Mouse (Mus musculus): ENCODE results near the gene Cd44. TPM values are rescaled to one million over a fixed set of nuclear protein-coding genes. Genes with fewer than 3 reads are reported as not detected.

The Cd44 gene
- total RNA-seq, 2 experiments from 2014 or later = 35.6 to 86.8 TPM

DNA sequence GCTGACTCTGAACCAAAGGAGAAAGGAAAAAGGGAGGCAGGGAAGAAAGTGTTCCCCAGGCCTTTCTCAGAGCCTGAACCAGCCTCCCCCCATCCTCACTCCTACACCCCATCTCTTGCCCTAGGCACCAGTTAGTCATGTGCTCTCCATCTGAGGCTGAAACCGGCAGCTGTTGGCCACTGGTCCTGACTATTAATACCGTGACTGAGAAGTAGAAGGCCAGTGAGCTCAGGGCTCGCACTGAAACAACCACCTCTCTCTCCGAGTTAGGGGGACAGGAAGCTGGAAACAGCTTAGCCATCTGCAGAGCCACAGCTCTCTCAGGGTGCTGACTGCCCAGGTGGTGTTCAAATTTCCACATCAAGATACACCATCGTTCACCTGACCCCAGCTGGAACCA is 13.2 kb upstream of the Cd44 start:
- DNase-seq (ENCODE audit: low spot score in 2 of 2) = no peak

DNA sequence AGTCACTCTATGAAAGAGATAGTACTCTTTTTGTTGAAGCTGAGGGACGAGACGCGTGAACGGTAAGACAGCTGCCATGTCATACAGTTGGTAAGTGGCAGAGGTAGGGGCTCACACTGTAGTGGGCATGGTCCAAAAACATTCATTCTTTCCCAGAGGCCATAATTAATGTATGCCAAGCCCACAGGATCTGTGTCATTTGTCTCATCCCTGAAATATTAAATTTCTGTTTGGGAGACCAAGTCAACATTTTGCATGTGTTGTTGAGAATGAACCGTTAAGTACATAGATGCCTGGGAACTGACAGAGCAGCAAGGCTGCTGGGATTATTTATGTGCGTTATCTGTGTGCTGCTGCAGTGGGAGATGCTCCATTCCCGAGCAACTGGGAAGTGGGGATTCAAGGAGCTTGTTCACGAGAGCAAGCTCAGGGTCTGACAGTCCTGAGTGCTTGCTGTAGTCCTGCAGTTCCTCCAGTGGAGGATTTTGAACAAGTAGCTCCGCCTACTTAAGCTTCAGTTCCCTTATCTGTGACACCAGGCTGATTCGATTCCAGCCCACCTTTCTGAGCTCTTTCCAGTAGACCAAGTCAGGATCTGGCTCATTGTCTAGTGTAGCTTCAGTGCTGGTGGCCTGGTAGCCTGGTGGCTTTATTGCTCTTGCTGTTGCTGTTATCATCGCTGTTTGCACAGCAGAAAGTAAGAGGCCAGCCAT is 12.5 kb upstream of the Cd44 start:
- no peak for DNase-seq (ENCODE audit: low spot score in 2 of 2)

DNA sequence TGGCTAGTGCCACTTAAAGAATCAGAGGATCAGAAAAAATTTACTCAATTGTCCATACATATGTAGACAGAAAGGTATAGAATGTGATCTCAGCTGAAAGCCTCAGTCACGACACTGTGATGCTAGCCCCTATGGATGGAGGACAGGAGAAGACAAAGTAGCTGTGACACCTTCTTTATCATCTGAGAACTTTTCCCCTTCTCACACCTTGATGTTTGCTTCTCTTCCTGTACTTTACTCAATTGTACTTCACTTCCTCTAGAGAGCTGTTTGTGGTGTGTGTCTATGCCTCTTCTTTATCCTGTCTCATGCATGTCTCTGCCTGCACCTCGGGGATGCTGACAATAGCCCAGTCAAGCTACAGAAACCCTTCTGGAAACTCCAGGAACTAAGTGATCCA is 11.5 kb upstream of the Cd44 start:
- no peak for DNase-seq (ENCODE audit: low spot score in 2 of 2)

DNA sequence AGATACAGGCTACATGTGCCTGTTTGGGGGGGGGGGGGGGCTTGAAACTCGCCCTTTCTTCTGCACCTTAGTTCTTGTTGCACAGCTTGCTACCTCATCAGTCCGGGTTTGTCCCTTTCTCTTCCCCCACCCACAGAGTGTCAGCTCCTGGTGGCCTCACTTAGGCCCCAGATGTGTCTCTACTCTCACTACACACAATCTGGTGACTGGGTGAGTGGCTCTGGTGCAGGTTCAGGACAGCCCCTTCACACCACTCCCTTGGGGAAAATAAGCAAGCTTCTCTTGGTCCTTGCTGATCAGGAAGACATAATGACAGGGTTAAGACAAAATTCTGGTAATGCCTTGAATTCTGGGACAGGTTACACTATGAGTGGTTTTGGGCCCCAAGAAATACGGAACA is 11.0 kb upstream of the Cd44 start:
- DNase-seq (ENCODE audit: low spot score in 2 of 2) = no peak

DNA sequence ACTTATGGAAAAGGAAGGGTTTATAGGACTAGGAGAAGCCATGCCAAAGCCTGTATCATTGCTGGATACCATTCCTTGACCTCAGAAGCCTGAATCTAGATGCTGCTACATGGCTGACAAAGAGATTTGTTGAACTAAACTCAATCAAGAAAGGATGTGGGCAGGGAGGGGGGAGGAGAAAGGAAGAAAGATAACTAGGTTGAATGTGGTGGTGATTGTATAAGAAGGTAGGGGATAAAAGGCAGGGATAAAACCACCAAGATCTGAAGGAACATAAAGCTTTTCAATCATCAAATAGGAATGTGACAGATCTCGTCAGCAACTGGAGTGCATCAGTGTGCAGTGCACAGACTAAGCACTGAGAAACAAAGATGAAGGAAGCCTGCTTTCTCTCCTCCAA is 7.9 kb upstream of the Cd44 start:
- DNase-seq (ENCODE audit: low spot score in 2 of 2) = no peak

DNA sequence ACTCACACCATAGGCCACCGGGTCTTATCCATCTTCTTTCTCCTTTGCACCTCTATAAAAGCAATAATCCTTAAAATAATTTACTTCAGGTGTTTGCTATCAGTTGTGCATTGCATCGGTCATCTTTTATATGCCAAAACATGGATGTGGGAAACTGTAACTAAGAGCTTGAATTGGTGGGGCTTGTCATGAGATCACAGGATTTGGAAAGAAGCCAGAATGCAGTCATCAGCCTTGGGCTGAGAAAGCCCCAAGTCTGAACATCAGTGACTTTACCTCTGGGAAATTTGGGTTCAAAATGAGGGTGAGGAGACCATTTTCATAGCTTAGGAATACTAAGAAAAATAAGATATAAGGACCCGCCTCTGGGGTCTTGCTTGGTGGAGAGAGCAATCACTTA is 4.1 kb upstream of the Cd44 start:
- DNase-seq (ENCODE audit: low spot score in 2 of 2) = no peak

DNA sequence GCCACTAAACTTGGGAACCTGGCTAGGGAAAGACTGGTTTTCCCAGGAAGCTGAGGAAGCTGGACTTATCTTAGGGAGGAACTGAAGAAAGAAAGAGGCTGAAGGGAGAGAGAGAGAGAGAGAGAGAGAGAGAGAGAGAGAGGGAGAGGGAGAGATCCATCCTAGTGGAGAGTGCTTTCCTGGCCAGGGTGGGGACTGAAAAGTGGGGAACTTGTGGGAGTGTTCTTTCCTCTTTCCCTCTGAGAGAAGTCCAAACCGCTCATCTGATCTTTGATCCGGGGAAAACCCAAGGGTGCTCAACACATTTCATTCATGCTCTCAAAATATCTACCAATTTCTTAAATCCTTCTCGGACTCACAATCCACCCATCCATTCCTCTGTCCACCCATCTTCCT is 361 bp upstream of the Cd44 start:
- DNase-seq (ENCODE audit: low spot score in 2 of 2) = no peak

DNA sequence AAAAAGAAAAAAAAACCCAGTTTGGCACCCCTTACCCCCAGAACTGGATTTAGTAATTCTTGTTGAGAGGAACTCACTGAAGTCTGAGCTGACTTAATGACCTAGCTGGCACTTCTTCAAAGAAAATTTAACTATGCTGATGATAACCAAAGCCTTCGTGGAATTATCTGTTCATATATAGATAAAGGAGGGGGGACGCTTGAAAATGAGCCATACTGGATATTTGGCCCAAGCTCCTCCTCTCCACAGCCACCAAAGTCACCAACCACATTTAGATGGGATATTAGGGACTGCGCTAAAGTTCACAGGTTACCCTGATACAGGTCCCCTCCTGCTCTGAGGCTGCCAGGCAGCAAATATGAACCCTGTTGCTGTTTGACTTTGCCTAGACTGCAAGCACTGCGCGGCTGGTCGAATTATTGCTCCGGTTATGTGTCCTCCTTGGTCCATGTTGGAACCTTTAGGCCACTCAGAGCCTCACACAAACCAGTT is 1.2 kb downstream of the Cd44 start:
- DNase-seq (ENCODE audit: low spot score in 2 of 2) = no peak

DNA sequence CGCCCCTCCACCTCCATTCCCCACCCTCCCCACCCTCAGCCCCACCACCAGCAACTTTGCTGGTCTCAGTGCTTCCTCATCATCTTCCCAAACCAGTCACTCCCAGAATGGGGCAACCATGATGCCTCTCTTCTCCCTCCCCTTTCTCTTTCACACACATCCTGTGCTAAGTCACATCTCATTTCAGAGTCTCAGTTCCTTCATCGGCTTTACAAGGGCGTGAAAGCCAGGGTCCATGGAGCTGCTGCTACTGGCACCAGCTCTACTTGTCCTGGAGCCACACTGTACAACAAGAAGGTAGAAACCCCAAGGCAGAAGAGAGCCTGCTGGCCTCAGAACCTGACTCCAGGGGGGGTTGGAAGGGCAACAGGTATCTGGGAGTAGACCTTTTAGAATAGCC is 2.2 kb downstream of the Cd44 start:
- no peak for DNase-seq (ENCODE audit: low spot score in 2 of 2)

DNA sequence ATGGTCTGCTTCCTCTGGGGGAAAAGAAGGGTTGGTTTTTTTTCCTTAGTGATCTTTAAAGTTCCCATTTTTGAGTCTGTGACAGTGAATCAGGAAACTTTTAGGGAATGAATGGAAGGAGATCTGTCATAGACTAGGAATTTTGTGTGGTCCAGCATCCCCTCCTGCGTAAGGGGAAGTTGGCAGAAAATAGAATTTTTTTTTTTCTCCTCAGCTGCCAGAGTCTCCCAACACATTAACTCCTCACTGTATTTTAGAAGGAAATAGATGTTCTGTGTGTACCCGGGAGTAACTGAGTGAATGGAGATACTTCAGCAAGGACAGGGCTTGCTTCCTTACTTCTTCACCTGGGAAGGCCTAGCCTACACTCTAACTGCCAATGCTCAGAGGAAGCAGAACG is 2.9 kb downstream of the Cd44 start:
- no peak for DNase-seq (ENCODE audit: low spot score in 2 of 2)

DNA sequence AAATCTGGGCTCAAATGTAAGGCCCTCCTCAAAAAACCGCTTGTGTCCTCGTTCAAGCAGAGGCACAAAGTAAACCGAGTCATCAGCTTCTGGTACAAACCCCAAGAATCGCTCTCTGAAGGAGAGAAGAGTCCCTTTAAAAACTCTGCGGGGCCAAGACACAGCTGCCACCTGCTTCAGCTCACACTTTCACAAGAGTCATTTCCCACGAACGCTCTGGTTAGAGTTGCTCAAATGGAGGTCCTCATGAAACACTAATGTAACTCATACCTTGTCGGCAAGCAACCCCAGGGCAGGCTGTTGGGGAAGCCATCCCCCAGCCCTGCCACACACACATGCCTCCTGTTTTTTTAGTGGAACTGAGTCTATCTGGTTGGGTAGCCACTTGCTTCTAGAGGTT is 5.3 kb downstream of the Cd44 start:
- DNase-seq (ENCODE audit: low spot score in 2 of 2) = no peak

DNA sequence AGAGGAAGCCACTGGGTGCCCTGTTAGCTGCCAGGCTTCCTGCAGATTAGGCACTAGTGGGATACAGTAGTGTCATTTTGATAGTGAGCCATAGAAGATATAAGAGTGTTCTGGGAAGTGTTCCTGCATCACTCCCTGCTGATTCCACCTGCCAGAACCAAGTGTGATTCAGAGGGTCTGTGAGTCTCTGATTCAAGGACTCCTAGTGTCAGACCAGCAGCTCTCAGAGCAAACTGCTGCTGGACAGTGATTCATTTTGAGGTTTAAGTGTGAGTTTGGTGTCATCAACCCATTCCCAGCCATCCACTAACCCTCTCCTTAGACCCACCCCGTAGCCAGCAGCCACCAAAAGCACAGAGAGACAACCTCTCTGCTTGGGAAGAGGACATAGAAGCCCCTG is 6.3 kb downstream of the Cd44 start:
- no peak for DNase-seq (ENCODE audit: low spot score in 2 of 2)

DNA sequence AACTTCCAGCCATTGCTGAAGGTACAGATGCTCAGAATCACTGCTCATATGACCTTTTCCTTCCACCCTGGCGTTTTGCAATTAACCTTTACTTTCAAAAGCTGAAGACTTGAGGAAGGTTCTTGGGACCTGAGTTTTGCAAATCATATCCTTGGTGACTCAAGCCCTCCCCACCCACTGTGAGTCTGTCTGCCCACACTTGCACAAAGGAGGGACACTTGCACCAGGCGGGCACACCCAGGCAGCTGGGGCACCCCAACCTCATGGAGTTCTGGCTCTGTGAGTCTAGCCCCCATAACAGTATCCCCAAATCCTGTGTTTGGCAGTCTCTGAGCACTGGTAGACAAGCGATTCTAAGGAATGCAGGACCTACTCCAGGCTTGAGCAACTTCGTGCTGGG is 6.7 kb downstream of the Cd44 start:
- no peak for DNase-seq (ENCODE audit: low spot score in 2 of 2)

DNA sequence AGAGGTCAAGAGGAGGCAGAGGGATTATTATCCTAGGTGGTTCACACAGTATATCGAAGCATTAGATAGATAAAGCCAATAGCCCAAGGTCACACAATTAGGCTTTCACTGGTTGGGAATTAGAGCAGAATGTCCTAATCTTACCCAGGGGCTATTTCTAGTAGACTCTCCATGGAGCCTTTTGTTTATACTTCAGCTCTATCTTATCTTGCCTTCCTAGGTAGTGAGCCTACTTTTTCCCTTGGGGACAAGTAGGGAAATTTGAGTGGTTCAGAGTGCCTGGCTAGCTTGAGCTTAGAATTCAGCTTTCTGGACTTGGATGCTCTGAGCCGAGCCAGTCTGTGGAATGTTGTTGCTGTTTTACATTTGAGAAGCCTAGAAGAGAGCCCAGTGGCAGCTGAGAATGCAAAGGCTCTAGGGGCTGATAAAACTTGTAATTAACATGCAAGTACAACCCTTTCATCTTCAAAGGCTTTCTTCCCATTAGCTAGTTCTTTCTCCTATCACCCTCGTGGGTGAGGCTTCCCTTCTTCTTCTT is 12.7 kb downstream of the Cd44 start:
- no peak for DNase-seq (ENCODE audit: low spot score in 2 of 2)

DNA sequence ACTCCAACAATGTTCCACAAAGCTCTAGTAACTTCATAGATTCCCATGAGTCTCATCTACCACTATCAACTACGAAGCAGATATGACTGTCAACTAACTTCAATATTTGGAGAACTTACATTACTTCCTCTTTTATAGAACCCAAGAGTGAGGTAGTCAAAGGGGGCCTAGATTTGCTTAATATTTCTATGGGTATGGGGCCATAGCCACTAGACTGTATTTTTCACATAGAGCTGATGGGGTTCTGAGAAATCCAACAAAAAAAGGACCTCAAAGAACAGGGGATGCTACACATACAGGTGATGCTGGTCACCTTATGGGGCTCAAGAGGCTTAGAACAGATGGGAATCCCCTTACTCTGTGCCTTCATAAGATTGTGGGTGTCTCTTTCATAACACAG is 14.3 kb downstream of the Cd44 start:
- DNase-seq (ENCODE audit: low spot score in 2 of 2) = no peak

DNA sequence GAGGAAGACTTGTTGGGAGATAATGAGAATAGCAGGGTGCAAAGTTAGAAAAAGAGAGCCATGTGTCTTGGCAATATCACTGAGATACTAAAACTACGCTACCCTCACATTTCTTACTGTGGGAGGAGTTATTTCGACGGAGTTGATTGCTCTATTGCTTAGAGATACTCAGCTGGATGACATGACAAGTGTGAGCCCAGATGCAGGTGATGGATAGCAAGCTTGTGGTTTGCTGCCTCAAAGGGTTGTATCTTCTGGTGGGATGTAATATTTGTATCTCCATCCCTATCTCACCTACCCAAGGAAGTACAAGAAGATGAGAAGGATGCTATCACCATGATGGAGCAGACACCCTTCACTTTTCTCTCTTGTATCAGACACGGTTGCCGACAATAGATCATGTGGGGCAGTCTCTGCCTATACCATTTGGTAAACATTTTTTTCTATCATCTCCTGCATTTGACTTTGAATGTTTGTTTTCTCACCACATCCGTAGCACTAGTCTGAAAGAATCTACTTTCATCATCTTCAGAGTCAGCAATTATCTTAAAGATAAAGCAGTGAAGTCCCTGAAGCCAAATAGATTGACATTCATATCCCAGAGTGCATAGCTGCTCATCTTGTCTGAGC is 15.0 kb downstream of the Cd44 start:
- no peak for DNase-seq (ENCODE audit: low spot score in 2 of 2)

DNA sequence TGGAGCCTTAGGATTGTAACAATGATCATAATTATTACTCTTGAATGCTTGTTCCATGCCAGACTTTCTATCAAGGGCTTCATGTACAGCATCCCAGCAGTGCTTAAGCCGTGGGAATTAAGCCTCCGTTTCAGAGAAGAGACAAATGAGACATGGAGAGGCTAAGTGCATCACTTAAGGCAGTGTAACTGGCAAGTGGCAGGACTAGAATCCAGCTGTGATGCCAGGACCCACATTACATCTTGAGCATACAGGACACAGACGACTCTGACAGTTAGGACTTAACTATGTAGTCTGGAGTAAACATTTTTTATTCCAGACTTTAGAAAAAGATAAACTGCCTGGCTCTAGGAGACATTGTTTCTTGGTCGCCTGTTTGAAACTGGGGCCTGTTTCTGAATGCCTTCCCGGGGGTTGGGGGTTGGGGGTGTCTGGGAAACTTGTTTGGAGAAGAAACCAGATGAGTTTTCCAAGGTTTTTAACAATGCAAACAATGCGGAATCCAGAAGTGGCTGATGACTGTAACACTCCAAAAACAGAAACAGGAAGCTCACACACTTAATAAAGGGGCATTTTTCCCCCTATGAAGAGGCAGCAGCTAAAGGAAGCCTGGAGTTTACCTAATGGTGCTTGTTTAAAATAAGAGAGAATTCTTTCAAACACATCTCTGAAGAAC is 18.7 kb downstream of the Cd44 start:
- no peak for DNase-seq (ENCODE audit: low spot score in 2 of 2)

DNA sequence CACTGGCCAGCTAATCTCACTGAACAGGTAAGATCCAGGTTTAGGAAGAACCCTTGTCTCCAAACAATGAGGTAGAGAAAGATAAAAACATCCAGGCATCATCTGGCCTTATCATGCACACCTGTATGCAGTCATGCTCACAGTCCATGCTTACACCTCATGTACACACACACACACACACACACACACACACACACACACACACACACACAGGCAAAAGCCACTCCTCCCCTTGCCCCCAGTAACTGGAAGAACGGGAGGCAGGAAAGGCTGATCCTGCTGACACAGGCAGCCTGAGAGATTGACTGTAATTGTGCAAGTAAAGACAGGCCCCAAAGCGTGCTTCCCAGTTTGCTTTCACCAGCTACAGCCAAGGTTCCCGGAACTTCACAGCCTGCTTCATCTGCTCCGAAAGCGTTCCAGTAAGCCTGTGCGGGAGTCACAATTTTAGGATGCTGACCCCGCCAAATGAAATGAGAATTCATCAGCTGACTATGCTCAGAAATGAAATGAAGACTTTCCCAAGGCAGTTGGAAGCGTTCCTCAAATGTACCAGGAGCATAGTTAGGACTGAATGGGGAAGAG is 19.4 kb downstream of the Cd44 start:
- no peak for DNase-seq (ENCODE audit: low spot score in 2 of 2)

DNA sequence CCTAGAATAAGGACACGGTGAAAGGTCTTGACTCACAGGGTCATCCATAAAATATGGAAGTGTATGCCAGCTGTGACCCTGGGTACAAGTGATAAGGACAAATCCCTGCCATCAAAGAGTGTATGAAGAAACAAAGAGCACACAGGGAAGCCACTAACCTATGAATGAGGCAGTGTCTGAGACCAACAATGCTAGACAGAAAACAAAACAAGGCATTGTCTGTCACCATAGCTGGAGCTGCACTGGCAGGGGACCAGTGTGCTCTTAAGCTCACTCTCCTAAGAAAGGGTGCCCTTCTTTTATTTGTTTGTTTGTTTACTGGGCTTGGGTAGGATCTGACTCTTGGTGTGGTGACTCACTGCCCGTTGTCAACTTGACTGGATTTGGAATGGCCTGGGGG is 23.0 kb downstream of the Cd44 start:
- DNase-seq (ENCODE audit: low spot score in 2 of 2) = no peak

DNA sequence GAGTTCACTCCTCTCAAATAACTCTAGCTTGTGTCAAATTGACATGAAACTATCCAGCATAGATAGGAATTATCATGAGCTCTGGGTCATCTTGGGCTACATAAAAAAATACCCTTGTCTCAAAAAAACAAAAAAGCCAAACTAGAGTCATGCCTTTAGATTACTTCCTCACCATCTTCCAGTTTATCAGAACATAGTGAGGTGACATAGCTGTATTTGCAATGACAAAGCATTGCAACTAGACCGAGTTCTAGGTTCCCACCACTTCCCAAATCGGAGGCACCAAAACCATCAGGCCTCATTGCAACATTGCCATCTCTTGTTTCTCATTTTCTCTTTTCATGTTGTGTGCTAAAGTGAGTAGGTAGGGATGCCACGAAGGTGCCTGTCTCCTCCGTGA is 24.0 kb downstream of the Cd44 start:
- no peak for DNase-seq (ENCODE audit: low spot score in 2 of 2)

DNA sequence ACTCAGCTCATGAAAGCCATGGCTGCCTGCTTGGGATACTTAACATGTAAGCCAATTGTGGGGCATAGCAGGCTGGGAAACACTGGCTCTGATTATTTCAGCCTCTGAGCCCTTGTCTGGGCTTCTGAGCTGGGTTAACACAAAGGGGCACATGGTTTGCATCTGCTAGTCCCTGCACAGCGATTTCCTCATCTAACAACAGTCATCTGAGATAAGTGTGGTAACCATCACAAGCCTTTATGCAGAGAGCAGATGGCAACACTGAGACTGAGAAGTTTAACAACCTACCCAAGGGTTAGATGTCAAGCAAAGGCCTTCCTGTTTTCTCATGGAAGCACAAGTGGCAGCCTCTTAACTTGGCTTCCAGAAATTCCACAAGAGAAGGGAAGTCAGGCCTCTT is 25.3 kb downstream of the Cd44 start:
- no peak for DNase-seq (ENCODE audit: low spot score in 2 of 2)

DNA sequence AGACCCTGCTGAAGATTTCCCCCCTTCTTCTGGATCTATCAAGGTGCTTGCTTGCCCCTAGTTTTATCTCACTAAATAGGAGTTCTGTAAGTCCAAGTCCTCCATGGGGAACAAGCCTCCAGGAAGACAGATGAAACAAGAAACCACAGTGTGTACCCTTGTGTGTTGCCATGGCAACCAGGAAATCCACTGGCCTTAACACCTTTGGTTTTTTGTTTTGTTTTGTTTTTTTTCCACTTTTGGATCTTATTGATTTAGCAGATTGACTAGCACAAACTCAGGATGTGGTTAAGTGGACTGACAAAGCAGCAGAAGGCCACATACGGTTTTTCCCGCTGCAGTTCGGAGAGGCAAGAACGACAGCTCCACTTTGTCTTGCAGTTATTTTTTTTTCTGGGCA is 27.6 kb downstream of the Cd44 start:
- no peak for DNase-seq (ENCODE audit: low spot score in 2 of 2)
